ENCODE assay signal across 11 mouse cellular contexts in the genomic region with DNA sequence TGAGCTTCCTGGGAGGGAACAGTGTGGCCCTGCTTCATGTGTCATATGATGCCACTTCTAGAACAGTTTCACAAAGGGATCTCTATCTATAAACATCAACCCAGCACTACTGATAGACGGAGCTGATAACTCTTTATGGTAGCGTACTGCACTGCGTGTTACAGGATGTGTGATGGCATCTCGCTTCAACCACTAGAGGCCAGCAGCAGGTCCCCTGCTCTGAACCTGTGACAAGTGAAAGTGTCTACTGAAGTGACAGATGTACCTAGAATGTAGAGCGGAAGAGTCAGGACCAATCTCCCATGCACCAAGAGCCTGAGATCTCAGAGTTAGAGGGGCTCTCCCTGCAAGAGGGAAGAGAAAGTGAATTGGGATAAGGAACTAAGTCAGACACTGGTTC. TPM values are rescaled to one million over a fixed set of nuclear protein-coding genes. Genes with fewer than 3 reads are reported as not detected.
A peak's percentile ranks its signal among the peaks of the same experiment; 100 is the strongest.
DNase-seq lines count a peak whose midpoint lies in the region; ATAC-seq and TF ChIP-seq lines count a peak whose summit lies in the region.
"Had no signal": no experiment of that assay in that cellular context is flagged by ENCODE, and none has a peak within 500 bp of the region (broad histone marks: within the 10 kb centered on the region; RNA-seq: fewer than 3 reads in every experiment).

No protein-coding gene starts in this region.

- TF ChIP-seq CTCF in liver, embryonic 14.5 days (IDR thresholded peaks at IDR 0.05; ENCODE audit: low read depth), result peak; percentile 51

- peaks cover 2 to 17% of the 10 kb centered on the region in 2 experiments; a peak in 3 of 4 replicates for H3K4me1 ChIP-seq in liver, embryonic 14.5 days (replicated peaks; ENCODE audit: control insufficient read depth in 2 of 2, insufficient read depth in 2 of 2, low read length in 1 of 2)
- peaks cover 28% of the 10 kb centered on the region for H3K4me1 ChIP-seq in liver, embryonic 12.5 days
- peaks cover 35% of the 10 kb centered on the region for H3K4me1 ChIP-seq in lung, embryonic 15.5 days
- peaks cover 26% of the 10 kb centered on the region for H3K4me1 ChIP-seq in forebrain, embryonic 13.5 days

- no peaks in the 10 kb centered on the region for H3K9me3 ChIP-seq in liver, embryonic 14.5 days (ENCODE audit: control insufficient read depth, low read length)
- H3K9me3 ChIP-seq in liver, embryonic 12.5 days (replicated peaks), result no peaks in the 10 kb centered on the region
- H3K9me3 ChIP-seq in lung, embryonic 15.5 days, result no peaks in the 10 kb centered on the region
- no peaks in the 10 kb centered on the region for H3K9me3 ChIP-seq in forebrain, embryonic 13.5 days (replicated peaks)
- H3K9me3 ChIP-seq: neural tube, embryonic 13.5 days had no signal

- no peak overlapping the region for H3K4me3 ChIP-seq in liver, embryonic 14.5 days (ENCODE audit: insufficient read depth in 1 of 2, low read depth in 2 of 2, low read length in 2 of 2)
- no peak overlapping the region for H3K4me3 ChIP-seq in liver, embryonic 12.5 days
- no peak overlapping the region for H3K4me3 ChIP-seq in lung, embryonic 15.5 days
- H3K4me3 ChIP-seq in forebrain, embryonic 13.5 days, result no peak overlapping the region
- H3K4me3 ChIP-seq: erythroblast, embryonic 14.5 days; neural tube, embryonic 13.5 days had no signal

- H3K27ac ChIP-seq in liver, embryonic 14.5 days, result no peak overlapping the region
- no peak overlapping the region for H3K27ac ChIP-seq in liver, embryonic 12.5 days
- H3K27ac ChIP-seq in lung, embryonic 15.5 days, result peak overlapping the region; percentile 80
- H3K27ac ChIP-seq in forebrain, embryonic 13.5 days, result no peak overlapping the region
- H3K27ac ChIP-seq: neural tube, embryonic 13.5 days had no signal

- no peaks in the 10 kb centered on the region for H3K36me3 ChIP-seq in liver, embryonic 14.5 days (replicated peaks; ENCODE audit: control insufficient read depth, insufficient read depth, low read depth)
- H3K36me3 ChIP-seq in liver, embryonic 12.5 days, result no peaks in the 10 kb centered on the region
- H3K36me3 ChIP-seq in lung, embryonic 15.5 days, result no peaks in the 10 kb centered on the region
- no peaks in the 10 kb centered on the region for H3K36me3 ChIP-seq in forebrain, embryonic 13.5 days (ENCODE audit: poor library complexity, severe bottlenecking)
- H3K36me3 ChIP-seq: neural tube, embryonic 13.5 days had no signal

- peaks cover under 1% of the 10 kb centered on the region; the same call in 1 of the 2 replicates for H3K27me3 ChIP-seq in liver, embryonic 14.5 days (ENCODE audit: control insufficient read depth, insufficient read depth, low read length)
- H3K27me3 ChIP-seq in liver, embryonic 12.5 days (replicated peaks), result peaks cover 10% of the 10 kb centered on the region; the same call in 1 of the 2 replicates
- no peaks in the 10 kb centered on the region for H3K27me3 ChIP-seq in lung, embryonic 15.5 days
- H3K27me3 ChIP-seq in forebrain, embryonic 13.5 days, result no peaks in the 10 kb centered on the region
- H3K27me3 ChIP-seq: neural tube, embryonic 13.5 days had no signal

- H3K4me2 ChIP-seq in liver, embryonic 14.5 days (ENCODE audit: low read depth), result no peak overlapping the region
- H3K4me2 ChIP-seq in liver, embryonic 12.5 days, result no peak overlapping the region
- H3K4me2 ChIP-seq in lung, embryonic 15.5 days, result no peak overlapping the region
- H3K4me2 ChIP-seq in forebrain, embryonic 13.5 days, result no peak overlapping the region
- H3K4me2 ChIP-seq: neural tube, embryonic 13.5 days had no signal

- TF ChIP-seq EP300 in liver, embryonic 14.5 days (IDR thresholded peaks at IDR 0.05; ENCODE audit: low read depth), result no peak

- intact Hi-C loops in gastrocnemius, postnatal 14 days (cut with DNase I; ENCODE audit: low total_unique reads), result no loop called here

- no peak for ATAC-seq in liver, embryonic 14.5 days (ENCODE audit: insufficient read depth)
- no peak for ATAC-seq in liver, embryonic 12.5 days
- 0 out of 2 replicates have a peak, but pooled peaks have one; percentile 33 for ATAC-seq in lung, embryonic 15.5 days (ENCODE audit: borderline replicate concordance, extremely low read depth, low FRiP score, low TSS enrichment)
- ATAC-seq in forebrain, embryonic 13.5 days, result no peak

- WGBS in liver, embryonic 14.5 days (ENCODE audit: insufficient replicate concordance), result 48% methylated on average over 5 of the region's 5 CpGs
- WGBS in liver, embryonic 12.5 days (ENCODE audit: insufficient replicate concordance), result 67% methylated on average over 5 of the region's 5 CpGs
- WGBS in lung, embryonic 15.5 days, result 55% methylated on average over 5 of the region's 5 CpGs
- WGBS in forebrain, embryonic 13.5 days, result 85% methylated on average over 5 of the region's 5 CpGs

- H3K9ac ChIP-seq in liver, embryonic 14.5 days (replicated peaks), result no peak overlapping the region
- no peak overlapping the region for H3K9ac ChIP-seq in liver, embryonic 12.5 days
- H3K9ac ChIP-seq in lung, embryonic 15.5 days, result no peak overlapping the region
- no peak overlapping the region for H3K9ac ChIP-seq in forebrain, embryonic 13.5 days
- H3K9ac ChIP-seq: neural tube, embryonic 13.5 days had no signal

- DNase-seq in adrenal gland, postnatal 14 days, result peak; percentile 24
- no peak for DNase-seq in adrenal gland, postnatal 10 days
- no peak for DNase-seq in liver, embryonic 14.5 days (ENCODE audit: low read depth in 3 of 3, low spot score in 3 of 3)
- peak; percentile 86 for DNase-seq in thymus, postnatal 0 days (ENCODE audit: low spot score)
- no peak for DNase-seq in gastrocnemius, postnatal 14 days
- DNase-seq: adrenal gland, adult 8-10 months had no signal

RNA-seq across cellular contexts. Expression of gene Stk39, which starts 41.6 kb away (rescaled TPM):
- 61.9 and 62.4 TPM in 2 replicates for total RNA-seq in adrenal gland, postnatal 14 days (2021)
- 10 to 100 TPM; 50.2 to 69.4 TPM for total RNA-seq in adrenal gland, postnatal 10 days (2021)
- polyA plus RNA-seq in liver, embryonic 14.5 days (2012; rRNA removed), result 0.57 and 0.93 TPM in 2 replicates
- 1.3 and 1.7 TPM in 2 replicates for polyA plus RNA-seq in liver, embryonic 14.5 days (2014; fragmentation: Nextera tagmentation; extraction: Ambion mirVana)
- polyA plus RNA-seq in liver, embryonic 12.5 days (2016; fragmentation: Nextera tagmentation; extraction: Ambion mirVana), result 4.8 and 5.9 TPM in 2 replicates
- polyA plus RNA-seq in lung, embryonic 15.5 days (2015; fragmentation: Nextera tagmentation; extraction: Ambion mirVana), result 19.3 and 19.4 TPM in 2 replicates
- polyA plus RNA-seq in thymus, postnatal 0 days (2015; fragmentation: Nextera tagmentation; extraction: Ambion mirVana), result 13.1 and 14.7 TPM in 2 replicates
- 27.7 and 28.2 TPM in 2 replicates for polyA plus RNA-seq in forebrain, embryonic 13.5 days (2015; fragmentation: Nextera tagmentation; extraction: Ambion mirVana)
- total RNA-seq in gastrocnemius, postnatal 14 days (2021), result 1 to 10 TPM; 7.8 to 8.1 TPM
- polyA plus RNA-seq: erythroblast, embryonic 14.5 days had no signal

Comparison
In these comparisons a context has a peak if more than half of its experiments do, and no peak if none do; other contexts are left out.
1. DNase-seq: peak in adrenal gland, postnatal 14 days (single experiment) and thymus, postnatal 0 days (single experiment); none in adrenal gland, postnatal 10 days (single experiment), liver, embryonic 14.5 days (0 of 3) and gastrocnemius, postnatal 14 days (single experiment).